18 mouse cellular contexts compared by ENCODE assay signal in genomic region chr2:179380444-179380705, GRCm38 (mm10).
A peak's percentile ranks its signal among the peaks of the same experiment; 100 is the strongest.
DNase-seq lines count a peak whose midpoint lies in the region; ATAC-seq lines count a peak whose summit lies in the region.
"Had no signal": no experiment of that assay in that cellular context is flagged by ENCODE, and none has a peak within 500 bp of the region (broad histone marks: within the 10 kb centered on the region; RNA-seq: fewer than 3 reads in every experiment).

No protein-coding gene starts in this region.

- H3K4me1 ChIP-seq in hindbrain, embryonic 13.5 days (replicated peaks), result peaks cover 15% of the 10 kb centered on the region
- peaks cover 8% of the 10 kb centered on the region; the same call in 1 of the 2 replicates for H3K4me1 ChIP-seq in hindbrain, embryonic 12.5 days
- peaks cover 16% of the 10 kb centered on the region for H3K4me1 ChIP-seq in limb, embryonic 12.5 days (replicated peaks)
- peaks cover 6% of the 10 kb centered on the region for H3K4me1 ChIP-seq in limb, embryonic 10.5 days
- H3K4me1 ChIP-seq: heart, embryonic 13.5 days; liver, embryonic 13.5 days; megakaryocyte, embryonic 14.5 days had no signal

- no peak overlapping the region for H3K4me3 ChIP-seq in hindbrain, embryonic 13.5 days
- no peak overlapping the region for H3K4me3 ChIP-seq in hindbrain, embryonic 12.5 days
- no peak overlapping the region for H3K4me3 ChIP-seq in limb, embryonic 12.5 days (replicated peaks)
- no peak overlapping the region for H3K4me3 ChIP-seq in limb, embryonic 10.5 days
- H3K4me3 ChIP-seq: heart, embryonic 13.5 days; liver, embryonic 13.5 days; megakaryocyte, embryonic 14.5 days; neural tube, embryonic 15.5 days had no signal

- WGBS in hindbrain, embryonic 13.5 days, result 66% methylated on average over 4 of the region's 4 CpGs
- WGBS in hindbrain, embryonic 12.5 days, result 68% methylated on average over 4 of the region's 4 CpGs
- WGBS in limb, embryonic 12.5 days, result 53% methylated on average over 4 of the region's 4 CpGs
- WGBS in limb, embryonic 10.5 days, result 90% methylated on average over 4 of the region's 4 CpGs

- H3K9me3 ChIP-seq in hindbrain, embryonic 13.5 days, result no peaks in the 10 kb centered on the region
- H3K9me3 ChIP-seq in hindbrain, embryonic 12.5 days (replicated peaks), result no peaks in the 10 kb centered on the region
- no peaks in the 10 kb centered on the region for H3K9me3 ChIP-seq in limb, embryonic 12.5 days
- H3K9me3 ChIP-seq in limb, embryonic 10.5 days (replicated peaks), result no peaks in the 10 kb centered on the region
- H3K9me3 ChIP-seq: heart, embryonic 13.5 days; neural tube, embryonic 15.5 days had no signal

- no peak for DNase-seq in limb, embryonic 10.5 days (ENCODE audit: low spot score)
- DNase-seq in retina, postnatal 1 day, result peak; percentile 67
- DNase-seq in retina, embryonic 14.5 days (ENCODE audit: low spot score), result no peak
- no peak for DNase-seq in left cerebral cortex, postnatal 4 days
- DNase-seq: cerebellum, adult 18-20 months; cerebellum, postnatal 25 days; heart, postnatal 4 days; kidney, adult 9 months; liver, embryonic 13.5 days; right cerebral cortex, postnatal 25 days; thymus, postnatal 4 days had no signal

- no peak overlapping the region for H3K4me2 ChIP-seq in hindbrain, embryonic 13.5 days
- no peak overlapping the region for H3K4me2 ChIP-seq in hindbrain, embryonic 12.5 days (replicated peaks)
- H3K4me2 ChIP-seq in limb, embryonic 12.5 days, result no peak overlapping the region
- H3K4me2 ChIP-seq: heart, embryonic 13.5 days; liver, embryonic 13.5 days; neural tube, embryonic 15.5 days had no signal

- no peak overlapping the region for H3K9ac ChIP-seq in hindbrain, embryonic 13.5 days
- H3K9ac ChIP-seq in hindbrain, embryonic 12.5 days, result no peak overlapping the region
- H3K9ac ChIP-seq in limb, embryonic 12.5 days (replicated peaks), result no peak overlapping the region
- H3K9ac ChIP-seq: heart, embryonic 13.5 days; liver, embryonic 13.5 days; neural tube, embryonic 15.5 days had no signal

- H3K27ac ChIP-seq in hindbrain, embryonic 13.5 days, result peak overlapping the region; percentile 64; the same call in 1 of the 2 replicates
- no peak overlapping the region for H3K27ac ChIP-seq in hindbrain, embryonic 12.5 days
- peak overlapping the region; percentile 42; the same call in 1 of the 2 replicates for H3K27ac ChIP-seq in limb, embryonic 12.5 days
- H3K27ac ChIP-seq in limb, embryonic 10.5 days, result no peak overlapping the region
- H3K27ac ChIP-seq: heart, embryonic 13.5 days; liver, embryonic 13.5 days had no signal

- ATAC-seq in hindbrain, embryonic 13.5 days (ENCODE audit: low FRiP score), result no peak
- no peak for ATAC-seq in hindbrain, embryonic 12.5 days (ENCODE audit: low FRiP score)
- ATAC-seq in limb, embryonic 12.5 days (ENCODE audit: insufficient number of reproducible peaks, insufficient read depth, low FRiP score, low TSS enrichment, low read depth), result no peak

- no peaks in the 10 kb centered on the region for H3K36me3 ChIP-seq in hindbrain, embryonic 13.5 days
- no peaks in the 10 kb centered on the region for H3K36me3 ChIP-seq in hindbrain, embryonic 12.5 days
- no peaks in the 10 kb centered on the region for H3K36me3 ChIP-seq in limb, embryonic 12.5 days
- H3K36me3 ChIP-seq in limb, embryonic 10.5 days, result no peaks in the 10 kb centered on the region
- H3K36me3 ChIP-seq: heart, embryonic 13.5 days; liver, embryonic 13.5 days; neural tube, embryonic 15.5 days had no signal

- intact Hi-C loops in left cerebral cortex, postnatal 4 days (cut with DNase I), result no loop called here

- no peaks in the 10 kb centered on the region for H3K27me3 ChIP-seq in hindbrain, embryonic 13.5 days
- H3K27me3 ChIP-seq in hindbrain, embryonic 12.5 days, result no peaks in the 10 kb centered on the region
- no peaks in the 10 kb centered on the region for H3K27me3 ChIP-seq in limb, embryonic 12.5 days
- no peaks in the 10 kb centered on the region for H3K27me3 ChIP-seq in limb, embryonic 10.5 days (ENCODE audit: low read depth, poor library complexity, severe bottlenecking)
- H3K27me3 ChIP-seq: CH12.LX; liver, embryonic 13.5 days; megakaryocyte, embryonic 14.5 days had no signal

Comparison
In these comparisons a context has a peak if more than half of its experiments do, and no peak if none do; other contexts are left out.
1. H3K27ac ChIP-seq: peak in hindbrain, embryonic 13.5 days (single experiment) and limb, embryonic 12.5 days (single experiment); none in hindbrain, embryonic 12.5 days (single experiment) and limb, embryonic 10.5 days (single experiment).